Mouse (Mus musculus): ENCODE measurements at regions not wholly inside any gene's neighbourhood (a gene's known extent, or its start where the extent isn't known, plus 50 kb on each side); places are given as distances from the start of the nearest gene placed in this dataset.

- Histone ChIP-seq H3K36me3 (ENCODE audit: control insufficient read depth, insufficient read depth, low read length) (no peaks in the 10 kb centered on the region), H3K27ac (ENCODE audit: low read depth, low read length) (no peak overlapping the region), H3K9ac (ENCODE audit: low read depth, low read length) (no peak overlapping the region), H3K4me2 (ENCODE audit: low read length) (no peak overlapping the region), H3K9me3 (ENCODE audit: control insufficient read depth, low read length) (no peaks in the 10 kb centered on the region), H3K4me1 (ENCODE audit: control insufficient read depth, insufficient read depth, low read depth, low read length) (no peaks in the 10 kb centered on the region), H3K27me3 (replicated peaks; ENCODE audit: control insufficient read depth, insufficient read depth, low read length) (no peaks in the 10 kb centered on the region), H3K4me3 (ENCODE audit: low read length) (no peak overlapping the region)
- WGBS, result 56% methylated on average over 4 of the region's 4 CpGs
- no peak for ATAC-seq
Measured at GRCm38 (mm10) chr4:87379516-87380173, 149.4 kb upstream of the Slc24a2 start.

- Histone ChIP-seq H3K36me3 (ENCODE audit: control insufficient read depth, insufficient read depth, low read length) (no peaks in the 10 kb centered on the region), H3K4me2 (ENCODE audit: low read length) (no peak overlapping the region), H3K27ac (ENCODE audit: low read depth, low read length) (no peak overlapping the region), H3K9ac (ENCODE audit: low read depth, low read length) (no peak overlapping the region), H3K4me3 (ENCODE audit: low read length) (no peak overlapping the region), H3K9me3 (ENCODE audit: control insufficient read depth, low read length) (no peaks in the 10 kb centered on the region), H3K4me1 (ENCODE audit: control insufficient read depth, insufficient read depth, low read depth, low read length) (peaks cover 20% of the 10 kb centered on the region), H3K27me3 (replicated peaks; ENCODE audit: control insufficient read depth, insufficient read depth, low read length) (no peaks in the 10 kb centered on the region)
- 41% methylated on average over 7 of the region's 7 CpGs for WGBS
- ATAC-seq, result no peak
Measured at GRCm38 (mm10) chr4:87371960-87372359, 141.7 kb upstream of the Slc24a2 start.

- Histone ChIP-seq H3K27ac (ENCODE audit: low read depth, low read length) (no peak overlapping the region), H3K9me3 (ENCODE audit: control insufficient read depth, low read length) (no peaks in the 10 kb centered on the region), H3K36me3 (ENCODE audit: control insufficient read depth, insufficient read depth, low read length) (no peaks in the 10 kb centered on the region), H3K27me3 (replicated peaks; ENCODE audit: control insufficient read depth, insufficient read depth, low read length) (no peaks in the 10 kb centered on the region), H3K4me3 (ENCODE audit: low read length) (no peak overlapping the region), H3K4me2 (ENCODE audit: low read length) (peak overlapping the region; percentile 49), H3K9ac (ENCODE audit: low read depth, low read length) (peak overlapping the region; percentile 48), H3K4me1 (ENCODE audit: control insufficient read depth, insufficient read depth, low read depth, low read length) (peaks cover 20% of the 10 kb centered on the region)
- peak; percentile 35 for ATAC-seq
- WGBS, result 8% methylated on average over 14 of the region's 14 CpGs
Measured at GRCm38 (mm10) chr4:87369626-87370234, 139.5 kb upstream of the Slc24a2 start.

GRCm38 (mm10) chr4:87368413-87369160 is 138.3 kb upstream of the Slc24a2 start:
- Histone ChIP-seq H3K4me3 (ENCODE audit: low read length) (peak overlapping the region; percentile 50), H3K4me2 (ENCODE audit: low read length) (peak overlapping the region; percentile 83), H3K36me3 (ENCODE audit: control insufficient read depth, insufficient read depth, low read length) (no peaks in the 10 kb centered on the region), H3K27me3 (replicated peaks; ENCODE audit: control insufficient read depth, insufficient read depth, low read length) (no peaks in the 10 kb centered on the region), H3K9me3 (ENCODE audit: control insufficient read depth, low read length) (no peaks in the 10 kb centered on the region), H3K4me1 (ENCODE audit: control insufficient read depth, insufficient read depth, low read depth, low read length) (peaks cover 20% of the 10 kb centered on the region), H3K9ac (ENCODE audit: low read depth, low read length) (peak overlapping the region; percentile 68), H3K27ac (ENCODE audit: low read depth, low read length) (peak overlapping the region; percentile 84)
- 3% methylated on average over 20 of the region's 20 CpGs for WGBS
- ATAC-seq, result peak; percentile 88

GRCm38 (mm10) chr4:87367732-87368412 is 137.6 kb upstream of the Slc24a2 start:
- peak overlapping the region; percentile 83 for H3K4me2 ChIP-seq (ENCODE audit: low read length)
- peaks cover 20% of the 10 kb centered on the region for H3K4me1 ChIP-seq (ENCODE audit: control insufficient read depth, insufficient read depth, low read depth, low read length)
- peak overlapping the region; percentile 68 for H3K9ac ChIP-seq (ENCODE audit: low read depth, low read length)
- no peaks in the 10 kb centered on the region for H3K36me3 ChIP-seq (ENCODE audit: control insufficient read depth, insufficient read depth, low read length)
- WGBS, result 6% methylated on average over 19 of the region's 19 CpGs
- H3K4me3 ChIP-seq (ENCODE audit: low read length), result peak overlapping the region; percentile 50
- peak overlapping the region; percentile 84 for H3K27ac ChIP-seq (ENCODE audit: low read depth, low read length)
- H3K9me3 ChIP-seq (ENCODE audit: control insufficient read depth, low read length), result no peaks in the 10 kb centered on the region
- no peaks in the 10 kb centered on the region for H3K27me3 ChIP-seq (replicated peaks; ENCODE audit: control insufficient read depth, insufficient read depth, low read length)
- peak; percentile 93 for ATAC-seq

- Histone ChIP-seq H3K27me3 (replicated peaks; ENCODE audit: control insufficient read depth, insufficient read depth, low read length) (no peaks in the 10 kb centered on the region), H3K4me3 (ENCODE audit: low read length) (no peak overlapping the region), H3K36me3 (ENCODE audit: control insufficient read depth, insufficient read depth, low read length) (no peaks in the 10 kb centered on the region), H3K4me2 (ENCODE audit: low read length) (no peak overlapping the region), H3K27ac (ENCODE audit: low read depth, low read length) (no peak overlapping the region), H3K9ac (ENCODE audit: low read depth, low read length) (no peak overlapping the region), H3K9me3 (ENCODE audit: control insufficient read depth, low read length) (no peaks in the 10 kb centered on the region), H3K4me1 (ENCODE audit: control insufficient read depth, insufficient read depth, low read depth, low read length) (no peaks in the 10 kb centered on the region)
- ATAC-seq, result peak; percentile 96
- WGBS, result 8% methylated on average over 6 of the region's 6 CpGs
Measured at GRCm38 (mm10) chr4:87362201-87362600, 131.9 kb upstream of the Slc24a2 start.

- no peaks in the 10 kb centered on the region for H3K36me3 ChIP-seq (ENCODE audit: control insufficient read depth, insufficient read depth, low read length)
- H3K9ac ChIP-seq (ENCODE audit: low read depth, low read length), result no peak overlapping the region
- no peaks in the 10 kb centered on the region for H3K27me3 ChIP-seq (replicated peaks; ENCODE audit: control insufficient read depth, insufficient read depth, low read length)
- H3K4me2 ChIP-seq (ENCODE audit: low read length), result no peak overlapping the region
- peak; percentile 41; the same call in 1 of the 2 replicates for ATAC-seq
- H3K4me3 ChIP-seq (ENCODE audit: low read length), result no peak overlapping the region
- no peak overlapping the region for H3K27ac ChIP-seq (ENCODE audit: low read depth, low read length)
- no peaks in the 10 kb centered on the region for H3K9me3 ChIP-seq (ENCODE audit: control insufficient read depth, low read length)
- 49% methylated on average over 9 of the region's 9 CpGs for WGBS
- H3K4me1 ChIP-seq (ENCODE audit: control insufficient read depth, insufficient read depth, low read depth, low read length), result no peaks in the 10 kb centered on the region
Measured at GRCm38 (mm10) chr4:87359483-87359882, 129.2 kb upstream of the Slc24a2 start.

GRCm38 (mm10) chr4:87359004-87359403 is 128.7 kb upstream of the Slc24a2 start:
- H3K27ac ChIP-seq (ENCODE audit: low read depth, low read length), result no peak overlapping the region

GRCm38 (mm10) chr4:87332968-87333367 is 102.7 kb upstream of the Slc24a2 start:
- WGBS, result 58% methylated on average over 2 of the region's 2 CpGs
- H3K9ac ChIP-seq (ENCODE audit: low read depth, low read length), result no peak overlapping the region
- no peak for ATAC-seq
- H3K27ac ChIP-seq (ENCODE audit: low read depth, low read length), result no peak overlapping the region
- H3K4me2 ChIP-seq (ENCODE audit: low read length), result no peak overlapping the region
- H3K36me3 ChIP-seq (ENCODE audit: control insufficient read depth, insufficient read depth, low read length), result no peaks in the 10 kb centered on the region
- H3K4me1 ChIP-seq (ENCODE audit: control insufficient read depth, insufficient read depth, low read depth, low read length), result peaks cover 6% of the 10 kb centered on the region; the same call in 1 of the 2 replicates
- H3K9me3 ChIP-seq (ENCODE audit: control insufficient read depth, low read length), result no peaks in the 10 kb centered on the region
- no peaks in the 10 kb centered on the region for H3K27me3 ChIP-seq (replicated peaks; ENCODE audit: control insufficient read depth, insufficient read depth, low read length)
- H3K4me3 ChIP-seq (ENCODE audit: low read length), result no peak overlapping the region

More at GRCm38 (mm10) chr4:87359004-87359403, 128.7 kb upstream of the Slc24a2 start:
- Histone ChIP-seq H3K4me2 (ENCODE audit: low read length) (no peak overlapping the region), H3K27me3 (replicated peaks; ENCODE audit: control insufficient read depth, insufficient read depth, low read length) (no peaks in the 10 kb centered on the region), H3K36me3 (ENCODE audit: control insufficient read depth, insufficient read depth, low read length) (no peaks in the 10 kb centered on the region), H3K9ac (ENCODE audit: low read depth, low read length) (no peak overlapping the region), H3K9me3 (ENCODE audit: control insufficient read depth, low read length) (no peaks in the 10 kb centered on the region), H3K4me1 (ENCODE audit: control insufficient read depth, insufficient read depth, low read depth, low read length) (no peaks in the 10 kb centered on the region), H3K4me3 (ENCODE audit: low read length) (no peak overlapping the region)
- ATAC-seq, result no peak
- WGBS, result 90% methylated on average over 3 of the region's 3 CpGs

Measured in hindbrain, embryonic 16.5 days (tissue).